Mouse (Mus musculus) bone marrow, adult 2 months (tissue): ENCODE measurements at regions not wholly inside any gene's neighbourhood (a gene's known extent, or its start where the extent isn't known, plus 50 kb on each side); places are given as distances from the start of the nearest gene placed in this dataset.

Experiments
- CTCF ChIP-seq: fragments of 200-500 bp; IDR thresholded peaks from 2 replicates; pipeline ENCODE4 v1.5.1; 2011; ENCODE audit warnings: low read length, control low read depth; ENCODE audit not compliant: control insufficient read depth, insufficient read depth
- POLR2A ChIP-seq: fragments of 200-500 bp; IDR thresholded peaks from 2 replicates; pipeline ENCODE4 v1.6.1; 2011; ENCODE audit warnings: low read depth, mild to moderate bottlenecking, control low read depth, low read length, borderline replicate concordance; ENCODE audit not compliant: control insufficient read depth

DNA sequence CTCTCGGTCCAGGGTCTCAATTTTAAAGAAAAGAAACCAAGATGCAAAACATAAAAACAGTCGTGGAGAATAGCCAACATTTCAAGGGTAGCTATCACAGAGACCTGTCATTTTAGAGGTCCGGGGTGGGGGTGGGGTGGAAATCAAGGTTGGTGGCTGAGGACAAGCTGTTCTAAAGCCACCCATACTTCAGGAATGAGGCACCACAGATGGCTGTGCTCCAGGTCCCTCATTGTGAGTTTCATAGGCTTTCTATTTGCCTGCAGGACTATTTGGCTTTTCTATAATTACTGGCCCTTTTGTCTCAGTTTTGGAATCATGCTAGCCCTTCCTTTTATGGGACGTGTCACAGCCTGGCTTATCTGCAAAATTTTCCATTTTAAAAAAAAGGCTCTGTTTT is 55.4 kb upstream of the L3mbtl4 start:
- no peak for TF ChIP-seq CTCF
- TF ChIP-seq POLR2A = no peak
